Mouse (Mus musculus) CH12.LX (cell line): ENCODE results near the gene Rassf10. TPM values are rescaled to one million over a fixed set of nuclear protein-coding genes. Genes with fewer than 3 reads are reported as not detected.

Source experiments
- DNase-seq: peaks from one replicate; pipeline ENCODE4 v3.0.0-alpha.2; 2013; ENCODE audit errors: extremely low read depth
- H3K27ac ChIP-seq: 2 replicates; pipeline ENCODE4 v1.5.1; 2012; ENCODE audit warnings: low read depth, mild to moderate bottlenecking, control low read depth, moderate library complexity; ENCODE audit not compliant: insufficient read depth
- H3K27me3 ChIP-seq: replicated peaks from 2 replicates; pipeline ENCODE3; 2012; ENCODE audit warnings: inconsistent platforms
- H3K36me3 ChIP-seq, 2 experiments: replicated peaks in 1 of 2; 2 replicates each; pipeline versions ENCODE3 to v1.6.1; 2012; ENCODE audit warnings: inconsistent platforms in 1 of 2, low read length in 1 of 2, mild to moderate bottlenecking in 1 of 2, mixed read lengths in 1 of 2, moderate library complexity in 1 of 2; ENCODE audit not compliant: control insufficient read depth in 1 of 2, insufficient read depth in 1 of 2
- H3K4me1 ChIP-seq, 2 experiments: 2 replicates each; pipeline ENCODE4 v1.6.1; 2012; ENCODE audit warnings: inconsistent platforms in 1 of 2, moderate library complexity in 1 of 2; ENCODE audit not compliant: insufficient read depth in 2 of 2, control insufficient read depth in 1 of 2
- H3K4me2 ChIP-seq: 2 replicates; pipeline ENCODE4 v1.6.1; 2012; ENCODE audit warnings: low read depth, mild to moderate bottlenecking, control low read depth; ENCODE audit not compliant: poor library complexity, insufficient read depth, severe bottlenecking
- H3K4me3 ChIP-seq, 3 experiments: fragments of 150-350 bp in 1 of 3; sonication (generic) in 1 of 3; replicated peaks in 1 of 3; 2 replicates each; pipeline versions ENCODE3 to v1.5.1; 2011 to 2012; ENCODE audit warnings: low read depth in 2 of 3, low read length in 2 of 3, mild to moderate bottlenecking in 2 of 3, moderate library complexity in 2 of 3, control low read depth in 1 of 3, improper control_type of control experiment in 1 of 3, inconsistent platforms in 1 of 3, mixed read lengths in 1 of 3; ENCODE audit not compliant: poor library complexity in 1 of 3
- H3K79me2 ChIP-seq: replicated peaks from 2 replicates; pipeline ENCODE4 v1.6.1; 2012; ENCODE audit warnings: mild to moderate bottlenecking, moderate library complexity; ENCODE audit not compliant: control insufficient read depth, poor library complexity, insufficient read depth, severe bottlenecking; ENCODE audit errors: extremely low read depth
- H3K9ac ChIP-seq: 2 replicates; pipeline ENCODE4 v1.6.1; 2012; ENCODE audit warnings: low read depth, mild to moderate bottlenecking, control low read depth, moderate library complexity; ENCODE audit not compliant: insufficient read depth
- H3K9me3 ChIP-seq: replicated peaks from 2 replicates; pipeline ENCODE3; 2012; ENCODE audit warnings: low read length, inconsistent platforms, mixed read lengths
- BHLHE40 ChIP-seq: IDR thresholded peaks from 2 replicates; pipeline ENCODE4 v1.6.1; 2011; ENCODE audit warnings: mild to moderate bottlenecking, low read depth, low read length, improper control_type of control experiment
- CTCF ChIP-seq, 2 experiments: IDR thresholded peaks in 1 of 2; conservative IDR thresholded peaks in 1 of 2; 2 replicates each; pipeline ENCODE4 v1.5.1; 2011 to 2012; ENCODE audit warnings: low read depth in 2 of 2, low read length in 2 of 2, improper control_type of control experiment in 1 of 2, inconsistent platforms in 1 of 2, mild to moderate bottlenecking in 1 of 2, moderate library complexity in 1 of 2
- E2F4 ChIP-seq: IDR thresholded peaks from 2 replicates; pipeline ENCODE4 v1.6.1; 2011; ENCODE audit warnings: low read depth, low read length, improper control_type of control experiment; ENCODE audit not compliant: insufficient replicate concordance
- ETS1 ChIP-seq: conservative IDR thresholded peaks from 2 replicates; pipeline ENCODE4 v1.6.1; 2012; ENCODE audit warnings: low read depth, mild to moderate bottlenecking, inconsistent platforms, low read length, improper control_type of control experiment, moderate library complexity
- JUN ChIP-seq: IDR thresholded peaks from 2 replicates; pipeline ENCODE4 v1.6.1; 2011; ENCODE audit warnings: low read depth, mild to moderate bottlenecking, low read length, improper control_type of control experiment, moderate library complexity; ENCODE audit not compliant: insufficient read depth
- KAT2A ChIP-seq: IDR thresholded peaks from 2 replicates; pipeline ENCODE4 v1.6.1; 2012; ENCODE audit warnings: low read length, improper control_type of control experiment, inconsistent platforms; ENCODE audit not compliant: insufficient replicate concordance
- MAX ChIP-seq: IDR thresholded peaks from 2 replicates; pipeline ENCODE4 v1.6.1; 2011; ENCODE audit warnings: low read length, improper control_type of control experiment
- MEF2A ChIP-seq: IDR thresholded peaks from 2 replicates; pipeline ENCODE4 v1.6.1; 2014; ENCODE audit warnings: low read depth, mild to moderate bottlenecking, inconsistent platforms, low read length, improper control_type of control experiment, borderline replicate concordance
- MXI1 ChIP-seq: IDR thresholded peaks from 2 replicates; pipeline ENCODE4 v1.6.1; 2011; ENCODE audit warnings: mild to moderate bottlenecking, low read depth, low read length, improper control_type of control experiment
- MYC ChIP-seq: IDR thresholded peaks from 2 replicates; pipeline ENCODE4 v1.6.1; 2011; ENCODE audit warnings: low read depth, mild to moderate bottlenecking, improper control_type of control experiment, low read length
- NRF1 ChIP-seq: IDR thresholded peaks from 2 replicates; pipeline ENCODE4 v1.6.1; 2014; ENCODE audit warnings: low read depth, mild to moderate bottlenecking, inconsistent platforms, low read length, improper control_type of control experiment, moderate library complexity
- PAX5 ChIP-seq: IDR thresholded peaks from 2 replicates; pipeline ENCODE4 v1.6.1; 2012; ENCODE audit warnings: low read length, inconsistent platforms, mixed read lengths
- POLR2AphosphoS2 ChIP-seq: IDR thresholded peaks from 2 replicates; pipeline ENCODE4 v1.6.1; 2011; ENCODE audit warnings: low read depth, low read length, improper control_type of control experiment
- RAD21 ChIP-seq: IDR thresholded peaks from 2 replicates; pipeline ENCODE4 v1.6.1; 2011; ENCODE audit warnings: low read depth, mild to moderate bottlenecking, low read length, improper control_type of control experiment, moderate library complexity
- RCOR1 ChIP-seq: conservative IDR thresholded peaks from 2 replicates; pipeline ENCODE4 v1.6.1; 2012; ENCODE audit warnings: low read depth, mild to moderate bottlenecking, inconsistent platforms, low read length, improper control_type of control experiment
- SIN3A ChIP-seq: IDR thresholded peaks from 2 replicates; pipeline ENCODE4 v1.6.1; 2012; ENCODE audit warnings: low read length, improper control_type of control experiment, inconsistent platforms
- SMC3 ChIP-seq: IDR thresholded peaks from 2 replicates; pipeline ENCODE4 v1.6.1; 2011; ENCODE audit warnings: low read depth, low read length, improper control_type of control experiment
- TBP ChIP-seq: conservative IDR thresholded peaks from 2 replicates; pipeline ENCODE4 v1.6.1; 2011; ENCODE audit warnings: low read depth, low read length, improper control_type of control experiment
- TCF12 ChIP-seq: IDR thresholded peaks from 2 replicates; pipeline ENCODE4 v1.6.1; 2014; ENCODE audit warnings: low read depth, mild to moderate bottlenecking, inconsistent platforms, low read length, improper control_type of control experiment
- UBTF ChIP-seq: IDR thresholded peaks from 2 replicates; pipeline ENCODE4 v1.6.1; 2012; ENCODE audit warnings: low read depth, mild to moderate bottlenecking, inconsistent platforms, low read length, improper control_type of control experiment, moderate library complexity
- USF2 ChIP-seq: conservative IDR thresholded peaks from 2 replicates; pipeline ENCODE4 v1.6.1; 2011; ENCODE audit warnings: low read depth, low read length, improper control_type of control experiment
- ZC3H11A ChIP-seq: IDR thresholded peaks from 2 replicates; pipeline ENCODE4 v1.6.1; 2012; ENCODE audit warnings: low read depth, mild to moderate bottlenecking, inconsistent platforms, low read length, improper control_type of control experiment
- ZKSCAN1 ChIP-seq: IDR thresholded peaks from 2 replicates; pipeline ENCODE4 v1.6.1; 2012; ENCODE audit warnings: low read depth, inconsistent platforms, low read length, improper control_type of control experiment, borderline replicate concordance
- ZNF384 ChIP-seq: IDR thresholded peaks from 2 replicates; pipeline ENCODE4 v1.6.1; 2012; ENCODE audit warnings: low read depth, low read length, improper control_type of control experiment, inconsistent platforms
- dilution Hi-C: fragments of 300-500 bp; cut with MboI; formaldehyde crosslinking; loops from 2 replicates; pipeline ENCODE4 v1.14.3; 2020; ENCODE audit warnings: low sequenced_read_pairs; ENCODE audit not compliant: extremely low pct_unique_long_range_greater_than_20kb, extremely low pct_ligation_motif_present
- in situ Hi-C: fragments of 300-500 bp; cut with MboI; formaldehyde crosslinking; loops from 3 replicates; pipeline ENCODE4 v1.14.3; 2019; ENCODE audit warnings: low sequenced_read_pairs, low pct_ligation_motif_present, low pct_unique_long_range_greater_than_20kb, mixed read lengths
- polyA plus RNA-seq: library from polyadenylated mRNA; unstranded; fragments of >175 nt; gene quantifications from 2 replicates; pipeline ENCODE4 v1.2.1, GENCODE M21; 2012; ENCODE audit warnings: low read depth; ENCODE audit not compliant: insufficient read length
- total RNA-seq, 2 experiments: library from RNA; depleted of rRNA; stranded (reverse); fragments of 300-350 nt in 1 of 2; fragments of >200 nt in 1 of 2; gene quantifications; 2 replicates each; pipeline ENCODE4 v1.2.3; 2012 to 2014

Gene Rassf10
- total and polyA plus RNA-seq, 3 experiments, result not detected

DNA sequence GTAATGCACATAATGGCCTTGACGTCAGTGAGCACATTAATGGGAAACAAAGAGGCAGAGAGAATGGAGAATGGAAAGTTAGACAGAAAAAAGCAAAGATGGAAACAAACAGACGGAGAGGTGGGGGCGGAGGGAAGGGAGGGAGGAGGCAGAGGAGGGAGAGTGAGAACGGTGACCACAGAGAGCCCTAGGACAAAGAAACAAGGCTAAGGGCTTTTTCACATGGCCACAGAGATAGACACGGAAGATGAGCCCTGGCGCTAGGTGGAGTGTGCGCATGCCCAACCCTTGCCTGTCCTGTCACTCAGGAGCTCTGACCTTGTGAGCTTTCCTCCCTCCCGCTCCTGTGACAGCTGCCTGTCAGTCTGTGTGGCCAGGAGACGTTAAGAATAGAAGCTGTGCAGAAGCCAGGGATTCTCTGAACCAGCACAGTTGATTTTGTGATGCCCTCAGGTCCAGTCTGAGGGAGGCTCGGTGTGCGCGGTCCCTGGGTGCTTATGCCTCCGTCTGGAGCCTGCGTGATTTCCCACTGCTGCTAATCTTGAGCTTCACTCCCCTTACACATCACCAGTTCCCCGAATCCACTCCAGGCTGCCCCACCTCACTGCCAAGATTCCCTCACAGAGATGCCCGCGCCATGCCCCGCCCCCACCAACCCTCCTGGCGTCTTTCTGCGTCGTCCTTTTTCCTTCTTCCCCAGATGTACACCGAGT, 35.3 kb upstream of the Rassf10 start (continued):
- no peak for TF ChIP-seq ZKSCAN1
- no peak for TF ChIP-seq PAX5
- TF ChIP-seq MAX, result 0 out of 2 replicates have a peak, but pooled peaks have one; percentile 19
- TF ChIP-seq ETS1, result peak; percentile 76
- no peak for TF ChIP-seq RCOR1
- TF ChIP-seq TBP, result no peak
- 0 out of 2 replicates have a peak, but pooled peaks have one; percentile 32 for TF ChIP-seq MXI1
- TF ChIP-seq ZNF384, result no peak; the same call in 1 of the 2 replicates
- no peak for TF ChIP-seq TCF12
- no peak for TF ChIP-seq MEF2A
- TF ChIP-seq E2F4, result no peak
- TF ChIP-seq UBTF, result no peak

DNA sequence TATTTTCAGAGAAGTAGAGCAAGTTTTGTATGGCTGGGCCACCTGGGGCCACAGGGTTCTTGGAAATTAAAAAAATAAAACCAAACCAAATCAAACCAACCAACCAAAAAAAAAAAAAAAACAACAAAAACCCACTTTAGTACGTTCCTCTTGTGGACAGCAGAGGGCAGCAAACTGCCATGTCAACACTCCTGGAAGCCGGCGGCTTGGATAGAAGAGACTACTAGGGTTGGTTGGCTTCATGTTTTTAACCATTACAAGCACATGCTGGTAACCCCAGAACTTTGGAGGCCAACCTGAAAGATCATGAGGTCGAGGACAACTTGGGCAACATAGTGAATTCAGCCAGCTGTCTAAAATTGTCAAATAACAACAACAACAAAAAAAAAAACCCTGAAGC, 33.9 kb upstream of the Rassf10 start:
- H3K4me3 ChIP-seq, result no peak overlapping the region
- H3K79me2 ChIP-seq, result no peaks in the 10 kb centered on the region
- H3K4me2 ChIP-seq, result no peak overlapping the region
- DNase-seq, result peak; percentile 67
- no peak overlapping the region for H3K9ac ChIP-seq
- H3K27me3 ChIP-seq, result peaks cover 1% of the 10 kb centered on the region
- in situ Hi-C loops, result loop anchor here (5.0 to 25.0 kb wide), 2 partner anchors 207 to 342 kb away; no protein-coding TSS in a partner anchor
- H3K4me1 ChIP-seq, result peaks cover 4 to 31% of the 10 kb centered on the region in 2 experiments
- no peaks in the 10 kb centered on the region for H3K9me3 ChIP-seq
- H3K27ac ChIP-seq, result no peak overlapping the region
- dilution Hi-C loops, result no loop called here
- TF ChIP-seq JUN (no peak), POLR2AphosphoS2 (no peak), USF2 (no peak), CTCF (conservative IDR thresholded peaks at IDR 0.05 in 1 of 2, IDR thresholded peaks at IDR 0.05 in 1 of 2; ENCODE audit: low read depth in 2 of 2, low read length in 2 of 2) (peak; percentile 60 to 89; a peak in 3 of 4 replicates), SMC3 (peak; percentile 91), MXI1 (no peak), NRF1 (no peak), ZC3H11A (peak; percentile 94), KAT2A (no peak), MYC (0 out of 2 replicates have a peak, but pooled peaks have one; percentile 33), SIN3A (no peak), ZNF384 (peak; percentile 98), RAD21 (peak; percentile 92), BHLHE40 (no peak)
- no peaks in the 10 kb centered on the region for H3K36me3 ChIP-seq
